Mouse (Mus musculus) heart, adult 18-20 months (tissue): ENCODE measurements around the gene Naa38. TPM values are rescaled to one million over a fixed set of nuclear protein-coding genes. Genes with fewer than 3 reads are reported as not detected.

Source experiments
- DNase-seq, 2 experiments: peaks; one replicate each; pipeline ENCODE4 v3.0.0; 2021 to 2022; ENCODE audit warnings: mixed read lengths in 1 of 2
- total RNA-seq, 2 experiments: library from RNA; stranded (reverse); gene quantifications; 2 replicates each; pipeline ENCODE4 v1.2.3; 2021

Gene Naa38
- total RNA-seq, 2 experiments from 2014 or later = 112 to 118 TPM

DNA sequence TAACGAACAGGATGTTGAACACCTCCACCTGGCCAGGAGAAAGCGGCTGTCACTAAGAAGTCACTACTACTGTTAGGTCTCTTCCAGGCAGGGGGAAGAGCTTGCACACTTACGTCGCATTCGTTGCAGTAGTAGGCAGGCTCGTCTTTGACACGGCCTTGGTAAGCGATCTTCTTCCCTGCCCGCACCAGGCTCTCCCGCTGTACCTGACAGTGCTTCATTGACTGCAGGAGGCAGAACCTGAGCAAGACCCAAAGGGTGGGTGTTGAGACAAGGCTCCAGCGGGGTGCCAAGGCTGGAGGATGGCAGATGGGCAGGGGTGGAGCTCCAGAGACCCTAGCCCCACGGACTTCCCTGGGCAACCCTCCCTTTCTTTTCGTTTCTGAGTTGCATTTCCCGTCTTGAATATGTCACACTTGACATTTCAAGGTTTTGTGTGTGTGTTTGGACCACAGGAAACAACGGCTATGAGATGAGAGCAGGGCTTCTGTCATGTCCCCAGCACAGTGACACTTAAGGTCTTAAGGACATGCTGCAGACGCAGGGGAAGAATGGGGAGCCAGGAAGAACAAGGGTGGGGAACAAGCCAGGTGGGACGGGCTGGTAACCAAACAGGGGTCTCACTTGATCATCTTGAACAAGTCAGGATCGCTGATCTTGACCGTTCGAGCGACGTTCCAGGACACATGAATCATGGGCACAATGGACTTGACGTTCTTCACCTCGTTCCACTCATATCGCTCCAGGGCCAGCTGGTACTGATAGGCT, 5.0 kb downstream of the Naa38 start:
- peak in 1 of 2 experiments; percentile 33 for DNase-seq

DNA sequence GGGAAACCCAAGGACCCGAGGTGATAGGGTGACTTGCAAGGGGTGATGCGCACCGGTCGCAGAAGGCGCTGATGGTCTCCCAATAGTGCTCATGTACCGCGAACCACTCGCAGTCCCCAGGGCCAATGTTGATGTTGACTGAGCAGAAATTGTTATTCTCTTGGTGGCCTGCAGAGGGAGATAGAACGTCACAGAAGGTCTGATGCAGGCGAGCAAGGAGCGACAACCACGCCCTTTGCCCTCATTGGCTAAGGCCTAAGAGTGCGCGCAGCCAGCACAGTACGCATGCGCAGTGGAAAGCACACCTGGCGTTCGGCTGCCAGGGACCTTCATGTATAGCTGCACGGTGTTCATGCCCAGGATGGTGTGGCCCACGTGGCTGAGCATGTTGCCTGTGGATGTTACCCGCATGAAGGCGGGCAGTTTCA, 5.9 kb downstream of the Naa38 start:
- peak; percentile 90 to 93 for DNase-seq

- no peak for DNase-seq
These were observed 6.7 kb downstream of the Naa38 start for GRCm38 (mm10) chr11:69401987-69402386.

GRCm38 (mm10) chr11:69403691-69404594, 8.7 kb downstream of the Naa38 start:
- DNase-seq = no peak

GRCm38 (mm10) chr11:69404595-69405396, 9.5 kb downstream of the Naa38 start:
- no peak for DNase-seq

- DNase-seq = no peak
These were observed 10.3 kb downstream of the Naa38 start for GRCm38 (mm10) chr11:69405397-69406200.

- DNase-seq = no peak
These were observed 11.0 kb downstream of the Naa38 start for GRCm38 (mm10) chr11:69406282-69406681.

GRCm38 (mm10) chr11:69406867-69407723, 11.8 kb downstream of the Naa38 start:
- DNase-seq = no peak

- no peak for DNase-seq
These were observed 12.4 kb downstream of the Naa38 start for GRCm38 (mm10) chr11:69407724-69408004.

DNA sequence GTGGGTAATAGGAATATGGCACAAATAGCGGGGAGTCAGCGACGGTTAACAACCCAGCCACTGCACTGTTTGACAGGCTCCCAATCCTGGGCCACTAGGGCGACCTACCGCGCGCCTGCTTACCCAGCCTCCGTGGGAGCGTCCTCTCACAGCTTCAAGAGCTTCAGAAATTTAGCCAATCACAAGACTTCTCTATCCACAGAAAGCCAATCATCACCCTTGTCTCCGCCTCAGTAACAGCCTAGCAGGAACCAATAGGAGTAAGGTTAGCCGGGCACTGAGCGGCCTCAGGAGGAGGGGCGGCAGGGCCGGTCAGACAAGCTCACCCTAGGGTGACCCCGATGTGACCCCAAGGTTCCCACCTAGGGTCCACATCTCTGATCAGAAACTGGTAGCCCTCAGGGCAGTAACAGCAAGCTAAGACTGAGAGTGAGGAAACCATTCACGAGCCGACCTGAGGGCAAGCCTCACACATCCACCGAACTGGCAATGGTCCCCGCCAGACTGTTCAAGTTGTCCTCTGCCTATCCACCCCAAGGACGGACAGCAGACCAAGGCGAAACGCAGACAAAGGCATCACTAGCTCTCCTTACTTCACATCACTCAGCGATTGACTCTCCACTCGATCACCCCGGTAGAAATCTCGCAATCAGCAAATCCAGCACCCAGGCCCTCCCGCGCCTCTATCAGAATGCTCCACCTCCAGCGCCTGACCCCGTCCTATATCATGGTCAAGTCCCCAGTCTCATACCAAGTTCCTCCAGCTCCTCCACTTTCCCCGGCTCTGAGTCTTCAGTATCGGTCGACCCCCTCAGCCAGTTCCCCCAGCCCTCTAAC, 13.5 kb downstream of the Naa38 start:
- peak; percentile 90 to 94 for DNase-seq

- peak; percentile 87 to 89 for DNase-seq
These were observed 14.2 kb downstream of the Naa38 start for GRCm38 (mm10) chr11:69409378-69410044.

- peak in 1 of 2 experiments; percentile 80 for DNase-seq
These were observed 14.7 kb downstream of the Naa38 start for GRCm38 (mm10) chr11:69410045-69410309.

- DNase-seq = peak in 1 of 2 experiments; percentile 89
These were observed 15.2 kb downstream of the Naa38 start for GRCm38 (mm10) chr11:69410310-69411072.

- peak; percentile 95 to 96 for DNase-seq
These were observed 15.8 kb downstream of the Naa38 start for GRCm38 (mm10) chr11:69411073-69411535.

DNA sequence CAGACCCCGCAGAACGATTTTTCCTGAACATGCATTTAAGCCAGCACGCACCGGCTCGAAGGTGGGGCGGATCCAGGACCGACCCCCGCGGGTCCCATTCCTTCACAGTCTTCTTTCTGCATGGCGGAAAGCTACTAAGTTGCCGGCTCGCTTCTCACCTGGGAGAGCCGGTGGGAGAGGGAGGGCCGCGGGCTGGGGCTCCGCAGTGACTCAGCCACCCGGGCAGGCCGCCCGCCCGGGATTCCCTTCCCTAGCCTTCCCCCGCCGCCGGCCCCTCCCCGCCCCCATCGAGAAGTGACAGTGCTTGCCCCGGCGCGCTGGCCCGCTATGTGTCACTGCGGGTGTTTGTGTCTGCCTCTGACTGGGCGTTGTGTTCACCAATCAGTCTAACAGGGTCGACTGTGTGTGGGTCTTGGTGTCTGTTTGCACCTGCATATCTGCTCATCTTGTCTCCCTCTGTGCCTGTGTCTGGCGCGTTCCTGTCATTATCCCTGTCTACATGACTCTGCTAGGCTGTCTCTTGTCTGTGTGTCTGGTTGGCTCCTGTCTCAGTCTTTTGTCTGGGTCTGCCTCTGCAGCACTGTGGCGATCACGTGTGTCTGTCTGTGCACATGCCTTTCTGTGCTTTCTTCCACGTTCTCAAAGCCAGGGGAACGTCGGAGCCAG, 16.4 kb downstream of the Naa38 start:
- DNase-seq = peak; percentile 81 to 85

DNA sequence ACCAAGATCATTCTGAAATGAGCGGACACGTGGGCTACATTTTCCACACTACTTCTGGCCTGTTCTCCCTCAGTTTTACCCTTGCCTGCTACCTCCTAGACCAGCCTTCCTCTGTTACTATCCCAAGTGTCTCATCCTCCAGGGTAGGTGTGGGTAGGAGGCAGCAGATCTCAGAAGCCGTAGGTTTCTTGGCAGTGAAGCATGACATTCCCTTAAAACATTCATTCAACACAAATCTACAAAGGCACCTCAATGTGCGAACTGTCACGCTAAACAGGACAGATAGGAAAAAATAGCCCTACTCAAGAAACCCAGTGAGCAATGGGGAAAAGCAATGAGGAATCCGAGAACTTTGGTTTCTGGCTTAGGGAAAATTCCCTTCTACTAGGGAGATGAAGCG, 17.3 kb downstream of the Naa38 start:
- DNase-seq = no peak

DNA sequence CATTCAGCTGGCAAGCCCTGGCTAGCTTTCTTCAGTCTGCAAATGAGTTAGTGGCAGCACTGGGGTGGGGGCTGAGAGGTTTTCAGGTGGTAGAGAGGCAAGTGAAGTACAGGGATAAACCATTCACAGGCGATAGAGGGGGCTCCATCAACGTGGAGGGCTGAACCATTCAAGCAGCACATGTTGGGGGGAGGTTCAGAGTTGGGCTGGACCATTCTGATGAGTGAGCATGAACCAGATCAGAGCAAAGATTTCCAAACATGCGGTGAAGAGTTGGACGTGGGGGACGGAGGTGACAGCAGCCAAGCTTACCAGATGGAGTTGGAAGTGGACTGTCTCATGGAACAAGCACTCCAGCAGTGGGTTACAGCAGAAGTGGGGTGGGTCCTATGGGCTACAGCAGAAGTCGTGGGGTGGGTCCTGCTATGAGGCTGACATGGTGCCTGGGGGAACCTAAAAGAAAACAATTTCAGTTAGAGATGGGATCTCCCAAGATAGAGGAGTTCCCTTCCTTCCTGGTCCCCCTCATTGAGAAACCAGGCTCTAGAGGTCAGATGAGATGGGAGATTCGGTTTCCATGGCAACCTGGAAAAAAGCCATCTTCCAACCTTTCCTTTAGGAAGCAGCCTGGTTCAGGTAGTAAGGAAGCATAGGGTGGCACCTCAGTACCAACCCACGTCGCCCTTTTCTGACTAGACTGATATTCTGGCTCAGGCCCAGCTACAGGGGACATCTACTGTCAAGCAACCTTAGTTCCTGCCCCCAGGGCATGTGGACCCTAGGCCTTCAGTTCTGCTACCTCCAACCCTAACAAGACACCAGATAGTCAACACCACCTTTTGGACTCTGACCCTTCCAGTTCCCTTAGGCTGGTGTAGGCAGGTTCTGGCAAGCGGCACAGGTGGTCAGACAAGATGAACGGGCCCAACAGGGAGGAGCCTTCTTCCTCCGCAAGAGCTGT, 18.2 kb downstream of the Naa38 start, which contains the start of gene Kdm6b:
Gene Kdm6b (minus strand): TSS at position 455 of the 961 bp plus-strand sequence.
- no peak for DNase-seq
